Comparison of ENCODE assay signal across 18 mouse cellular contexts in the genomic region with DNA sequence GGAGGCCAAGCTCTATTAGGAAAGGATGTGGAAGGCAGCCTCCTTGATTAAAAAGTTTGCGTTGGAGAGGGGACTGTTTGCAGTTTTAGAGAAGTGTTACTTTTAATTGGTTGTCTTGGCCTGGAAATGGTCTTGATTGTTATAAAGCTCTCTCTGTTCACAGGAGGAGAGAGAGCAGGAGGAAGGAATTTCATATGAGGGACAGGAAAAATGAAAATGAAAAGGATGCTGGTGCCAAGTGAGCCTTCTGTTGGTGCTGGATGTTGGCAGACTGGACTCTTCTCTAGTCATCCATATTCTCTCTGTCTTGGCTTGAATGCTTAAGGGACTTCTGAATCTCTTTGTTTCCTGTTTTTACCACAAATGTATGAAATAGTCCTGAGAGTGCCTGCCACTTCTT.
DNase-seq lines count a peak whose midpoint lies in the region; ATAC-seq lines count a peak whose summit lies in the region.
"Had no signal": no experiment of that assay in that cellular context is flagged by ENCODE, and none has a peak within 500 bp of the region (broad histone marks: within the 10 kb centered on the region; RNA-seq: fewer than 3 reads in every experiment).

No protein-coding gene starts in this region.

- 0 out of 2 replicates have a peak, but pooled peaks cover 4% of the 10 kb centered on the region for H3K4me1 ChIP-seq in embryonic facial prominence, embryonic 14.5 days (ENCODE audit: control insufficient read depth, insufficient read depth, low read length)
- peaks cover 13% of the 10 kb centered on the region for H3K4me1 ChIP-seq in embryonic facial prominence, embryonic 10.5 days
- H3K4me1 ChIP-seq in heart, embryonic 15.5 days (replicated peaks): peaks cover 6% of the 10 kb centered on the region; the same call in 1 of the 2 replicates
- H3K4me1 ChIP-seq in neural tube, embryonic 15.5 days: peaks cover 13% of the 10 kb centered on the region

- H3K27me3 ChIP-seq in embryonic facial prominence, embryonic 14.5 days (replicated peaks; ENCODE audit: control insufficient read depth, insufficient read depth, low read length): 0 out of 2 replicates have a peak, but pooled peaks cover 4% of the 10 kb centered on the region
- H3K27me3 ChIP-seq in embryonic facial prominence, embryonic 10.5 days (replicated peaks; ENCODE audit: low read depth, poor library complexity, severe bottlenecking): no peaks in the 10 kb centered on the region; the same call in 1 of the 2 replicates
- peaks cover 14% of the 10 kb centered on the region for H3K27me3 ChIP-seq in heart, embryonic 15.5 days
- 0 out of 2 replicates have a peak, but pooled peaks cover 5% of the 10 kb centered on the region for H3K27me3 ChIP-seq in neural tube, embryonic 15.5 days (replicated peaks)

- WGBS in embryonic facial prominence, embryonic 14.5 days: 47% methylated on average over 1 of the region's 1 CpGs
- WGBS in embryonic facial prominence, embryonic 10.5 days: 64% methylated on average over 1 of the region's 1 CpGs
- 64% methylated on average over 1 of the region's 1 CpGs for WGBS in heart, embryonic 15.5 days
- 53% methylated on average over 1 of the region's 1 CpGs for WGBS in neural tube, embryonic 15.5 days

- no peak overlapping the region for H3K27ac ChIP-seq in embryonic facial prominence, embryonic 14.5 days (replicated peaks; ENCODE audit: low read depth, low read length)
- no peak overlapping the region for H3K27ac ChIP-seq in embryonic facial prominence, embryonic 10.5 days (replicated peaks)
- 0 out of 2 replicates have a peak overlapping the region, but pooled peaks have one; percentile 33 for H3K27ac ChIP-seq in heart, embryonic 15.5 days
- no peak overlapping the region for H3K27ac ChIP-seq in neural tube, embryonic 15.5 days (replicated peaks)

- H3K9me3 ChIP-seq in embryonic facial prominence, embryonic 14.5 days (ENCODE audit: control insufficient read depth, low read length): no peaks in the 10 kb centered on the region
- no peaks in the 10 kb centered on the region for H3K9me3 ChIP-seq in embryonic facial prominence, embryonic 10.5 days
- no peaks in the 10 kb centered on the region for H3K9me3 ChIP-seq in heart, embryonic 15.5 days (replicated peaks)
- H3K9me3 ChIP-seq in neural tube, embryonic 15.5 days (replicated peaks): no peaks in the 10 kb centered on the region

- no peak overlapping the region for H3K9ac ChIP-seq in embryonic facial prominence, embryonic 14.5 days (ENCODE audit: low read depth, low read length)
- no peak overlapping the region for H3K9ac ChIP-seq in heart, embryonic 15.5 days
- no peak overlapping the region for H3K9ac ChIP-seq in neural tube, embryonic 15.5 days (replicated peaks)

- H3K4me3 ChIP-seq in embryonic facial prominence, embryonic 14.5 days (ENCODE audit: low read depth, low read length): no peak overlapping the region
- H3K4me3 ChIP-seq in embryonic facial prominence, embryonic 10.5 days: no peak overlapping the region
- no peak overlapping the region for H3K4me3 ChIP-seq in heart, embryonic 15.5 days
- no peak overlapping the region for H3K4me3 ChIP-seq in neural tube, embryonic 15.5 days (replicated peaks)

- no peak overlapping the region for H3K4me2 ChIP-seq in embryonic facial prominence, embryonic 14.5 days (ENCODE audit: low read depth, low read length)
- no peak overlapping the region for H3K4me2 ChIP-seq in heart, embryonic 15.5 days
- peak overlapping the region; percentile 84; the same call in 1 of the 2 replicates for H3K4me2 ChIP-seq in neural tube, embryonic 15.5 days

- no peak for ATAC-seq in embryonic facial prominence, embryonic 14.5 days (ENCODE audit: low read depth)
- ATAC-seq in heart, embryonic 15.5 days (replicated peaks; ENCODE audit: insufficient number of reproducible peaks, insufficient read depth, low FRiP score, low read depth): no peak
- ATAC-seq in neural tube, embryonic 15.5 days (ENCODE audit: low FRiP score): no peak
- ATAC-seq: midbrain, embryonic 16.5 days had no signal

- DNase-seq in embryonic facial prominence, embryonic 14.5 days (ENCODE audit: low spot score): peak; percentile 30
- no peak for DNase-seq in embryonic facial prominence, embryonic 10.5 days (ENCODE audit: low spot score)
- DNase-seq in heart, postnatal 25 days (ENCODE audit: low spot score): no peak
- no peak for DNase-seq in neural tube, embryonic 10.5 days (ENCODE audit: extremely low spot score, low spot score)
- peak; percentile 10 for DNase-seq in telencephalon, adult 2 months (ENCODE audit: low read depth, low spot score)
- DNase-seq in frontal cortex, postnatal 10 days (ENCODE audit: low spot score in 2 of 2): no peak
- DNase-seq: adrenal gland, adult 2 months; B cell, adult 2 months; kidney, postnatal 36 days; layer of hippocampus, adult 9-11 months; lung, adult 18-20 months; lung, postnatal 4 days; right cerebral cortex, postnatal 25 days; thymus, adult 18-20 months; thymus, postnatal 4 days had no signal

- intact Hi-C loops in heart, postnatal 25 days (cut with DNase I): loop anchor here (2.0 to 10.0 kb wide), 5 partner anchors 34 to 347 kb away; no protein-coding TSS in a partner anchor

- no peaks in the 10 kb centered on the region for H3K36me3 ChIP-seq in embryonic facial prominence, embryonic 14.5 days (ENCODE audit: control insufficient read depth, insufficient read depth, low read length)
- H3K36me3 ChIP-seq in embryonic facial prominence, embryonic 10.5 days (replicated peaks): no peaks in the 10 kb centered on the region
- no peaks in the 10 kb centered on the region for H3K36me3 ChIP-seq in heart, embryonic 15.5 days
- H3K36me3 ChIP-seq in neural tube, embryonic 15.5 days: no peaks in the 10 kb centered on the region

Comparison
In these comparisons a context has a peak if more than half of its experiments do, and no peak if none do; other contexts are left out.
1. DNase-seq: peak in embryonic facial prominence, embryonic 14.5 days (single experiment) and telencephalon, adult 2 months (single experiment); none in embryonic facial prominence, embryonic 10.5 days (single experiment), heart, postnatal 25 days (single experiment), neural tube, embryonic 10.5 days (single experiment) and frontal cortex, postnatal 10 days (0 of 2).